Mouse (Mus musculus) midbrain, embryonic 12.5 days (tissue): ENCODE results near the gene Samd5. TPM values are rescaled to one million over a fixed set of nuclear protein-coding genes. Genes with fewer than 3 reads are reported as not detected.

Experiments
- ATAC-seq: fragments of 200-750 bp; cut with Nextera tagmentation; 2 replicates; pipeline ENCODE4 v1.8.0; 2017; ENCODE audit warnings: low read depth, moderate TSS enrichment, moderate library complexity; ENCODE audit not compliant: low FRiP score
- H3K27ac ChIP-seq: fragments of 300-500 bp; sonication (generic); replicated peaks from 2 replicates; pipeline ENCODE4 v1.5.1; 2016; ENCODE audit warnings: mild to moderate bottlenecking
- H3K27me3 ChIP-seq: fragments of 300-500 bp; sonication (generic); 2 replicates; pipeline ENCODE4 v1.6.1; 2016; ENCODE audit warnings: mild to moderate bottlenecking
- H3K36me3 ChIP-seq: fragments of 300-500 bp; sonication (generic); 2 replicates; pipeline ENCODE4 v1.6.1; 2016
- H3K4me1 ChIP-seq: fragments of 300-500 bp; sonication (generic); 2 replicates; pipeline ENCODE4 v1.6.1; 2016
- H3K4me2 ChIP-seq: fragments of 300-500 bp; sonication (generic); replicated peaks from 2 replicates; pipeline ENCODE4 v1.6.1; 2016; ENCODE audit warnings: mild to moderate bottlenecking, moderate library complexity
- H3K4me3 ChIP-seq: fragments of 300-500 bp; sonication (generic); 2 replicates; pipeline ENCODE4 v1.5.1; 2016; ENCODE audit warnings: mild to moderate bottlenecking
- H3K9ac ChIP-seq: fragments of 300-500 bp; sonication (generic); replicated peaks from 2 replicates; pipeline ENCODE4 v1.6.1; 2016; ENCODE audit warnings: mild to moderate bottlenecking, moderate library complexity
- H3K9me3 ChIP-seq: fragments of 300-500 bp; sonication (generic); 2 replicates; pipeline ENCODE4 v1.6.1; 2016; ENCODE audit warnings: mild to moderate bottlenecking
- WGBS: fragments of 180-500 bp; shearing (Covaris S2); methylation state at CpG from one replicate; pipeline ENCODE4 v1.1.7; 2016; 5-methylcytosine and 5-hydroxymethylcytosine counted together
- polyA plus RNA-seq: library from polyadenylated mRNA; unstranded; fragments of >200 nt; fragmentation: Nextera tagmentation; extraction: Ambion mirVana; gene quantifications from 2 replicates; pipeline ENCODE4 v1.2.1, GENCODE M21; 2016

Samd5 gene
- polyA plus RNA-seq, result 9.5 and 9.9 TPM in 2 replicates

GRCm38 (mm10) chr10:9674561-9675521 is at the start of gene Samd5:
Samd5 (minus strand) TSS chr10:9675208.
- Histone ChIP-seq H3K9ac (peak within 1 kb of the TSS; percentile 74), H3K27me3 (peaks cover 38% of the 10 kb centered on the region), H3K4me3 (peak within 1 kb of the TSS; percentile 73), H3K4me1 (peaks cover 13% of the 10 kb centered on the region), H3K9me3 (no peaks in the 10 kb centered on the region), H3K36me3 (no peaks in the 10 kb centered on the region), H3K4me2 (peak within 1 kb of the TSS; percentile 91), H3K27ac (peak within 1 kb of the TSS; percentile 78)
- WGBS, result under 1% methylated on average over 91 of the region's 91 CpGs
- ATAC-seq, result peak; percentile 81

- Histone ChIP-seq H3K27ac (no peak overlapping the region), H3K4me1 (no peaks in the 10 kb centered on the region), H3K4me3 (no peak overlapping the region), H3K9me3 (no peaks in the 10 kb centered on the region), H3K27me3 (no peaks in the 10 kb centered on the region), H3K9ac (no peak overlapping the region), H3K4me2 (no peak overlapping the region), H3K36me3 (no peaks in the 10 kb centered on the region)
- WGBS, result 84% methylated on average over 11 of the region's 11 CpGs
- ATAC-seq, result no peak
These were observed 47.7 kb upstream of the Samd5 start for GRCm38 (mm10) chr10:9722519-9723303.

GRCm38 (mm10) chr10:9720027-9720426 is 45.0 kb upstream of the Samd5 start:
- Histone ChIP-seq H3K9me3 (no peaks in the 10 kb centered on the region), H3K36me3 (no peaks in the 10 kb centered on the region), H3K4me1 (no peaks in the 10 kb centered on the region), H3K4me3 (no peak overlapping the region), H3K4me2 (no peak overlapping the region), H3K27me3 (no peaks in the 10 kb centered on the region), H3K9ac (no peak overlapping the region), H3K27ac (no peak overlapping the region)
- WGBS, result 69% methylated on average over 5 of the region's 5 CpGs
- ATAC-seq, result 0 out of 2 replicates have a peak, but pooled peaks have one; percentile 54

GRCm38 (mm10) chr10:9718086-9718485 is 43.1 kb upstream of the Samd5 start:
- H3K9ac ChIP-seq, result no peak overlapping the region
- 78% methylated on average over 5 of the region's 5 CpGs for WGBS
- H3K9me3 ChIP-seq, result no peaks in the 10 kb centered on the region
- no peak overlapping the region for H3K27ac ChIP-seq
- no peaks in the 10 kb centered on the region for H3K4me1 ChIP-seq
- no peak overlapping the region for H3K4me2 ChIP-seq
- H3K4me3 ChIP-seq, result no peak overlapping the region
- no peak for ATAC-seq
- no peaks in the 10 kb centered on the region for H3K36me3 ChIP-seq
- H3K27me3 ChIP-seq, result no peaks in the 10 kb centered on the region

- Histone ChIP-seq H3K9ac (no peak overlapping the region), H3K27ac (no peak overlapping the region), H3K9me3 (no peaks in the 10 kb centered on the region), H3K4me3 (no peak overlapping the region), H3K4me1 (no peaks in the 10 kb centered on the region), H3K4me2 (no peak overlapping the region), H3K36me3 (no peaks in the 10 kb centered on the region), H3K27me3 (no peaks in the 10 kb centered on the region)
- ATAC-seq, result no peak
- WGBS, result 71% methylated on average over 1 of the region's 1 CpGs
These were observed 29.9 kb upstream of the Samd5 start for GRCm38 (mm10) chr10:9704956-9705355.

GRCm38 (mm10) chr10:9699071-9699761 is 24.2 kb upstream of the Samd5 start:
- H3K4me3 ChIP-seq, result no peak overlapping the region
- ATAC-seq, result no peak
- WGBS, result 91% methylated on average over 22 of the region's 22 CpGs

GRCm38 (mm10) chr10:9698141-9698540 is 23.1 kb upstream of the Samd5 start:
- Histone ChIP-seq H3K27ac (no peak overlapping the region), H3K4me2 (no peak overlapping the region), H3K4me1 (no peaks in the 10 kb centered on the region), H3K9ac (no peak overlapping the region), H3K4me3 (no peak overlapping the region), H3K36me3 (no peaks in the 10 kb centered on the region), H3K27me3 (no peaks in the 10 kb centered on the region), H3K9me3 (no peaks in the 10 kb centered on the region)
- 82% methylated on average over 9 of the region's 9 CpGs for WGBS
- ATAC-seq, result no peak

More at GRCm38 (mm10) chr10:9699071-9699761, 24.2 kb upstream of the Samd5 start:
- H3K27me3 ChIP-seq, result no peaks in the 10 kb centered on the region
- no peak overlapping the region for H3K4me2 ChIP-seq
- H3K9me3 ChIP-seq, result no peaks in the 10 kb centered on the region
- H3K36me3 ChIP-seq, result no peaks in the 10 kb centered on the region
- no peak overlapping the region for H3K27ac ChIP-seq
- no peaks in the 10 kb centered on the region for H3K4me1 ChIP-seq
- no peak overlapping the region for H3K9ac ChIP-seq

- no peaks in the 10 kb centered on the region for H3K4me1 ChIP-seq
- 41% methylated on average over 6 of the region's 6 CpGs for WGBS
- no peaks in the 10 kb centered on the region for H3K27me3 ChIP-seq
- H3K9ac ChIP-seq, result no peak overlapping the region
- no peaks in the 10 kb centered on the region for H3K36me3 ChIP-seq
- no peak overlapping the region for H3K4me3 ChIP-seq
- H3K9me3 ChIP-seq, result no peaks in the 10 kb centered on the region
- no peak overlapping the region for H3K4me2 ChIP-seq
- no peak for ATAC-seq
- H3K27ac ChIP-seq, result no peak overlapping the region
These were observed 21.6 kb upstream of the Samd5 start for GRCm38 (mm10) chr10:9696543-9697141.

- 0 out of 2 replicates have a peak, but pooled peaks have one; percentile 9 for ATAC-seq
- H3K4me2 ChIP-seq, result no peak overlapping the region
- WGBS, result 59% methylated on average over 16 of the region's 16 CpGs
- H3K27ac ChIP-seq, result no peak overlapping the region
- H3K9ac ChIP-seq, result no peak overlapping the region
- H3K4me3 ChIP-seq, result no peak overlapping the region
- H3K9me3 ChIP-seq, result no peaks in the 10 kb centered on the region
- no peaks in the 10 kb centered on the region for H3K36me3 ChIP-seq
- no peaks in the 10 kb centered on the region for H3K27me3 ChIP-seq
- H3K4me1 ChIP-seq, result no peaks in the 10 kb centered on the region
These were observed 19.1 kb upstream of the Samd5 start for GRCm38 (mm10) chr10:9693990-9694699.

- no peaks in the 10 kb centered on the region for H3K36me3 ChIP-seq
- ATAC-seq, result no peak
- peaks cover 8% of the 10 kb centered on the region for H3K4me1 ChIP-seq
- H3K9ac ChIP-seq, result no peak overlapping the region
- H3K4me3 ChIP-seq, result no peak overlapping the region
- 86% methylated on average over 6 of the region's 6 CpGs for WGBS
- H3K27me3 ChIP-seq, result peaks cover 30% of the 10 kb centered on the region
- no peaks in the 10 kb centered on the region for H3K9me3 ChIP-seq
- no peak overlapping the region for H3K27ac ChIP-seq
- H3K4me2 ChIP-seq, result no peak overlapping the region
These were observed 5.9 kb upstream of the Samd5 start for GRCm38 (mm10) chr10:9680928-9681327.

- H3K36me3 ChIP-seq, result no peaks in the 10 kb centered on the region
- H3K27ac ChIP-seq, result no peak overlapping the region
- 31% methylated on average over 5 of the region's 5 CpGs for WGBS
- no peak overlapping the region for H3K4me2 ChIP-seq
- H3K9ac ChIP-seq, result no peak overlapping the region
- peaks cover 11% of the 10 kb centered on the region for H3K4me1 ChIP-seq
- no peaks in the 10 kb centered on the region for H3K9me3 ChIP-seq
- ATAC-seq, result no peak
- no peak overlapping the region for H3K4me3 ChIP-seq
- H3K27me3 ChIP-seq, result peaks cover 34% of the 10 kb centered on the region
These were observed 4.9 kb upstream of the Samd5 start for GRCm38 (mm10) chr10:9679911-9680310.
